Mouse (Mus musculus) testis, postnatal 10 days (tissue): ENCODE results near the gene Ncf4.
"Not testable (repeated sequence)": the region's sequence is repeated elsewhere in the genome, so short reads cannot be mapped to it uniquely, and the experiment has no call there.

Experiments
- DNase-seq: peaks from one replicate; pipeline ENCODE4 v3.0.0; 2021; ENCODE audit warnings: low spot score

The Ncf4 gene

DNA sequence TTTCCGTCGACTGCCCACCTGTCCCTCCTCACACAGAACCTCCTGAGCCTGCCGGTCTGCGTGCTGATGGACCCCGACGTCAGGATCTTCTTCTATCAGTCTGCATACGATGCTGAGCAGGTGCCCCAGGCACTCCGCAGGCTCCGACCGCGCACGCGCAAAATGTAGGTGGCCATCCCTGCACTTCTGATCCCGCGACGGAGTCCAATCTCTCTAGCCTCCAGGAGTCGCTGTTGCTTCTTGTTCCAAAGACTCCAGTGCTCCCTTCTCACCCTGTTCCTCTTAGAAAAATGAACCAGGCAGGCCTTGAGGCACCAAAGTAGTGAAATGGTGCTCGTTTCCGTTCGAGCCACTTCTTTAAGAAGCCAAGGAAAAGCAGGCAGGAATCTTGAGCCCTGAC lies 10.2 kb downstream of the Ncf4 start:
- DNase-seq = peak; percentile 81

DNA sequence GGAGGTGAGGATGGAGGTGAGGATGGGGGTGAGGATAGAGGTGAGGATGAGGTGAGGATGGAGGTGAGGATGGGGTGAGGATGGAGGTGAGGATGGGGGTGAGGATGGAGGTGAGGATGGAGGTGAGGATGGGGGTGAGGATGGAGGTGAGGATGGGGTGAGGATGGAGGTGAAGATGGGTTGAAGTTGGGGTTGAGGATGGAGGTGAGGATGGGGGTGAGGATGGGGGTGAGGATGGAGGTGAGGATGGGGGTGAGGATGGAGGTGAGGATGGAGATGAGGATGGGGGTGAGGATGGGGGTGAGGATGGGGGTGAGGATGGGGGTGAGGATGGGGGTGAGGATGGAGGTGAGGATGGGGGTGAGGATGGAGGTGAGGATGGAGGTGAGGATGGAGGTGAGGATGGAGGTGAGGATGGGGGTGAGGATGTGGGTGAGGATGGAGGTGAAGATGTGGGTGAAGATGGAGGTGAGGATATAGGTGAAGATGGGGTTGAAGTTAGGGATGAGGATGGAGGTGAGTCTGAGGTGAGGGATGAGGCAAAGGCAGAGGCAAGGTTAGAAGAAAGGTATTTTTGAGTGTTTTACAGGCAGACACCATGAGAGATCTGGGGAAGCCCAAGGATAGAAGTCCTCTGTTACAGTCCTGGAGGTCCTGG lies 12.1 kb downstream of the Ncf4 start:
- DNase-seq = not testable (repeated sequence)

DNA sequence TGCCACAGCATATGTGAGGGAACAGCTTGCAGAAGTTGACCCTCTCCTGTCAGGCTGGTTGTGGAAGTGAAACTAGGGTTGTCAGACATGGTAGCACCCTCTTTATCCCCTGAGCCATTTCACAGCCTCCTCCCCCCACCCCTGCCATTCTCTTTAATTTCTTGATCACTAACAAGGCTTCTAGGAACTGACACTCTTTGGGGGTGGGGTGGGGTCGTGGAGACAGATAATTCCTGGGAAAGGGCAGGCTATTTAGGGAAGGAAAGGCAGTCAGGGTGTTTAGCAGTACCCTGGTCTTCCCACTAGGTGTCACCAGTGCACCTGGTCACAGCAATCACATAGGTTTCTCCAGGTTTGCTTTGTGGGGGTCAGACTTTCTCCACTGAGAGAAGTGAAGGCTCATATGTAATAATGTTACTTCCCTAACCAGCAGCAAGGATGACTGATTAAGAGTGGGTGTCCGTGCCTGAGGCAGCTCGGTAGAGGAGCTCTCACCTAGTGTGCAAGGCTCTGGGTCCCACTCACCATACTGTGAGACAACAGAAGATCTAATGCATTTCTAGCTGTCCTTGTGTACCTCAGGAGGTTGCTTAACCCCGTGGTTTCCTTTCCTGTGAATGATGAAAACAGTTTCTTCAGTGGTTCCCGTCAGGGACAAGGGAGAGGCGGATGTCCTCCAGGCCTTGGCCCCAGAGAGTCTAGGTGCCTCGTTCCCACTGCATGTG lies 12.9 kb downstream of the Ncf4 start:
- DNase-seq = peak; percentile 82

DNA sequence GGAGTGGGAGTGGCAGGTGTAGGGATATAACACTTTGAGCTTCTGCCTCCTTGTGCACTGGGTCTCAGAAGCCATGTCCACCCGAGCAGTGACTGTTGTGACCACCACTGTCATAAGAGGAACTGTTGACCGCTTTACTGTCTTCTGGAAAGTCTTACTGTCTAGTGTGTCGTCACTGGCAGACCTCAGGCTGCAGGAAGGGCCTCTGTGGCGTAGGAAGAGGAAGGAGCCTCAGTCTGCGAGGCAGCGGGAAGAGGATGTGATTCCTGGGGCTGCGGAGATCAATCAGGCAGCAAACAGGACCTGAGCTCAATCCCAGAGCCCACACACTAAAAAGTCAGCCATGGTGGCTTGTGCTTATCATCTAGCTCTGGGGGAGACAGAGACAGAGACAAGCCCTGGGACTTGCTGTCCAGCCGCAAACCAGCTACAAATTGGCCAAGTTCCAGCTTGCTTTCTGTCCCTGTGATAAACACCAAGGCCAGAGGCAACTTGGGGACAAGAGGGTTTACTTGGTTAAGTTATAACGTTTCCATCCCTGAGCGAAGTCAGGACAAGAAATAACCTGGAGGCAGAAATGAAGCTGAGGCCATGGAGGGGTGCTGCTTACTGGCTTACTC lies 13.8 kb downstream of the Ncf4 start:
- no peak for DNase-seq

DNA sequence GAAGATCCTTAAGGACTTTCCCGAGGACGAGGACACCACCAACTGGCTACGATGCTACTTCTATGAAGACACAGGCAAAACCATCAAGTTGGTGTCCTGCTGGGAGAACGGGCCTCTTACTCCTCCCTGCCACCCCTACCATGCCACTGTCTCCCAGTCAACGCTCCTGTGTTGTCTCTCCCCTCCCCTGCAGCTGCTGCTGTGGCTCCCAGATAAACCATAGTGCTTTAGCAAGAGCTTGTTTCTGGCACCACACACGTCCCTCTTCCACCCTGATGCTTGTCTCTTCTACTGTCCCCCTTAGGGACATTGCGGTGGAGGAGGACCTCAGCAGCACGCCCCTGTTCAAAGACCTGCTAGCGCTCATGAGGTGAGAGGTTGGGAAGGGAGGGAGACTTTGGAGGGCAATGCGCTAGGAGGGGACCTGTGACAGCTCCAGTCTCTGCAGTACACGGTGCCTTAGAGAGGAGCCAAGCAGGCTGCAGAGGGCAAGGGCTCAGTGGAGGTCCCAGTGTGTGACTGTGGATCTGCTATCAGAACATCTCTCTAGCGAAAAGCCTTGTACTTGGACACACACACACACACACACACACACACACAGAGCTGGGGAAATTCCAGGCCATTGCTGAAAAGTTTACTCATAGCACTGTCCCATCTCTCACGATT lies 16.2 kb downstream of the Ncf4 start:
- DNase-seq = no peak

DNA sequence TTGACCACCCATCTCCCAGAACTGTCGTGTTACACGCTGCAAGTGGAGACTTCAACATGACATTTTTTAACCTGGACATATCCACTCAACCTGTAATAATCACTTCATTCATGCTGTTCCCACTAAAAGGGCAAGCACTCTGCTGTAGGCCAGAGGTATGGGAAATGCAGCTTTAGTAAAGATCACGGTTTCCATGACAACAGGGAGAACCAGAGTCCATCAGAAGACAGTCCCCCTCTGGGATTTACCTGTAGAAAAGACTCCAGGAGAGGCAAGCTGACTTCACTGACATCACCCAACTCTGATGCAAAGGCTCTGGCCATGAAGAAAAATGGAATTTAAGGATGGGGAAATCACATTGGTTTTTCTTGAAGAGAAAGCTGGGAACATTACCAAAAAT lies 18.7 kb downstream of the Ncf4 start:
- DNase-seq = no peak

DNA sequence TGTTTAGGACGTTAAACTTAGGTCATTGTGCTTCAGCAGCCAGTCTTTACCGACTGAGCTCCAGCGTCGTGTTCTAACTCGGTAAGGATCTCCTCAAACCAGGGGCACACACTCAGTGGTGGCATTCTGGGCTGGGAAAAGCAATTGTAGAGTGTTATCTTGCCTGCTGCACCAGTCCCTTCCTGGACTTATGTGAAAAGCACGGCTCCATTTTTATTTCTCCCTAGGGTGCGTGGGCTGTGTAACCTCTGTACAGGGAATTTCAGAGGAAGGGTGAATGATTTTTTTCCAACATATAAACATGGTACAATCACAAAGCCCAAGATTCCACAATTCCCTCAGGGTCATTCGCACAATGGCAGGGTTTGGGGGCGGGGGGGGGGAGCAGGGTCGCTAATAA lies 22.8 kb downstream of the Ncf4 start:
- DNase-seq = no peak

DNA sequence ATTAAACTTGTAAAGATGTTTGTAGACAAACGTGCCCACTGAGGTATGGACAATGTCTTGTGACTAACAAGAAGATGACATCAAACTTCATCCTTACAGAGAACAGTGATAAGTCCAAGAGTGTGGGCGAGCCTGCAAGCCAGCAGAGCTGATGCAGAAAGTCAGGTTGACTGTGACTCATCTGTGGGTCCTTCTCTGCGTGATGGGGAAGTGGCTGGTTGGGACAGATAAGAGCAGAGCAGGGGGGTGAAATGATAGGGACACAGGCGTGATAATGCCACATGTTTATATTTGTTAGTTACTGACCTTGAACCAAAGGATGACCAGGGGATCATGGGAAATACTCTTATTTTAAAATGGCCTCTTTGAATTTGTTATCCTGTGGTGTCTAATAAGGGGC lies 23.3 kb downstream of the Ncf4 start:
- DNase-seq = no peak

DNA sequence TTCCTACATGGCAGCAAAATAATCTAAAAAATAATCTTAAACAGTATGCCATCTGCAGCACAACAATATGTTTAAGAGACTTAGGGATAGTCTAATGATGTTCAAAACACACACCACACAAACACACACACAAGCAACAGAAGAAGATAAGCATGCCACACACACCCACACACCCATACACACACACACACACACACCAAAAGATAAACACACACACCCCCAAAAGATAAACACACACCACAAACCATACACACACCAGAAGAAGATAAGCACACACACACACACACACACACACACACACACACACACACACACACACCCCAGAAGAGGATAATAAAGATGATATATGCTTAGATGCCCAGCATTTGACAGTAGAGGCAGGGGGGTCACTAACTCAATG lies 26.6 kb downstream of the Ncf4 start:
- DNase-seq = no peak

DNA sequence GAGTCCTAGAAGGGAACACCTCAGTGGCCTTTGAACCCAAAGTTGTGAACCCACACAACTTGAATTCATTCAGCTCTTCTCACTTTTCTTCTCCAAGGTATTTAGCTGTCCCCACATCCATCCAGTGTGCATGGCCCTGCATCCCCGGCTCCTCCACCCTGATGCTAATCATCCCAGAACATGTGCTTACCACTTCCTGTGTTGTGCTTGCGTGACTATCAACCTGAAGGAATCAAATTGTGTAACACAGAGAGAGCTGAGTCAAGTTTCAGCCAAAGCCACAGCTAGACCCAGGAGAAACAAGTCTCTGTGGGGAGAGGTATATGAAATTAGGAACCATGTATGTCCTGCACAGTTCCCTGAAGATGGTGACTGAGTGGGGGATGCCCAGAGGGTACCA lies 33.7 kb downstream of the Ncf4 start:
- DNase-seq = no peak

DNA sequence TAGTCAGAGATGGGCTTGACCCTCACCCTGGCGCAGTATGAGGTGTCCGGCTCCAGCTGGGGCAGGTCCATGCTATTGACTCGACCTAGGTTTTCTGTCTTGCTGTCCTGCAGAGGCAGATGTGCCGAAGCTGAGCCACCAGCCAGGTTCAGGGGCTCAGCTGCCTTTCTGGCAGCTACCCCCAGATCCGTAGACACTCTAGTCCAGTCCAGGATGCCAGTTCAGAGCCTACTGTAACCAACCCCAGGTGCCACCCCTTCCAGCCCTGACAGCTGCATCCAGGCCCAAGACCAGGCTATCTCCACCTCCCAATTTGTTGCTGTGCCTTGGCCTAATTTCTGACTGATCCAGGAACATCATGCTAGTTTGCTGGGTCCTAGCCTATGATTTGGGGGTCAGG lies 43.3 kb downstream of the Ncf4 start:
- no peak for DNase-seq

DNA sequence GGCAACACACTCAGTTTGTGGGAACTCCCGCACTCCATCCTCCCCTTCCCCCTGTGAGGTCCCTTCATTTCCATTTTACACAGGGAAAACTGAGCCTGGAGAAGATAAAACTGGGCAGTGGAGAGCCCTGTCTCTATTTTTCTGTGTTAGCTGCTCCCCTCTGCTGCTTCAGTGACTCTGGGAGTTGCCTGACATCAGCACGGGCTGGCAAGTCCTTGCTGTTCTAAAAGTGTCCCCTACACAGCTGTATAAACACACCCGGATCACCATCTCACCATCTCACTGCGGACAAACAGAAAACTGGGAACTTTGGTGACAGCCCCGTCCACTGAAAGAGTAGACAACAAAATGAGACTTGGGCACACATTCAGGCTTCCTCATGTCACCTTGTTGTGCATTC lies 45.2 kb downstream of the Ncf4 start:
- not testable (repeated sequence) for DNase-seq

DNA sequence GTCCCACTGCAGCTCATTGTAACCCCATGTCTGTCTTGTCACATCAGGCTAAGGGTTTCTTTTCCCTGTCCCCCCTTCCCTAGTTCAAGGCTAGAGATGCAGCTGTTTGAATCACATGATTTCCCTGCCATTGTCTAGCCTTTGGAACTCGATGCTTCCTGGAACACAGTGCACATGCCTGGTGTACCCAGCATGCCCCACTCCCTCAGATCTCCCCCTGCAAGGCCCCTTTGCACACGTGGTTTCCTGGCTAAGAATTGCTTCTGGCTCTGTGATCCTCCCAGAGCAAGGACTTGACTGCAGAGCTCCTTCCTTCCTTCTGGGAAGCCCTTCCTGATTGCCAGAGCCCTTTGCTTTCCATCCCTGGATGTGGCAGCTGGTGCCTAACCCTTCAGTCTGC lies 48.6 kb downstream of the Ncf4 start:
- DNase-seq = not testable (repeated sequence)

DNA sequence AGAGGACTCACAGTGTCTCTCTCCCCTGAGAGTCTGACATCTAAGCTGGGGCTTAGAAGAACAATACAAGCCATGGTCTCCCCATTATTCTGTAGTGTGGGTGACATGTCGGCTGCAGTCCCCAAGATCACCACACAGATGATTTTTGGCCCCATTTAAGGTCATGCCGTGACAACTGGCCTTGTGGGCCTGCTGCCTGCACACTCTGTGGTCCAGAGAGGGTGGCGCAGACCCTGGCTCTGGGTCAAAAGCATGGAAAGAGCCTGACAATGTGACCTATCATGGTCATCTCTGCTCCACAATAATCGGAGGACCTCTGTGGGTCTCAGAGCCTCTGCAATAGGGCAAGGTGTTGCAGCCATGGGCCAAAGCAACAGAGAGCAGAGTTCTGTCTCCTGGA lies 49.1 kb downstream of the Ncf4 start:
- DNase-seq = no peak

DNA sequence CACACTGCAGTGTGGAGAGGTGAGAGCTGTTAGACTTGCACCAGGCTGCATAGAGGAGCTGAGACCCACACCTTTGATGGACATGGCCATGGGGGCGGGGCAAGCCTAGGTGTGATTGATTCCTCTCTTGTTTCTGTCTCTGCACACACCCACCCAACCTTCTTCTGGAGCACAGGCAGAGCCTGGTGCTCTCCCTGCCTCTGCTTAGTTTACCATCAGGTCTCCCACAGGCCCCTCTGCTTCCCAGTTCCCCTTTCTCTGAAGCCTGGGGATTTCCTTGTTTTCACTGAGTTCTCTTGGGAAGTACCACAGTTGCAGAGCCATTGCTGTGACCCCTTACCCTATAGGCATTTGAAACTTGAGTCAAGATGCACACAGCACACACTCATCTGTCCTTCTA lies 54.0 kb downstream of the Ncf4 start:
- DNase-seq = no peak

DNA sequence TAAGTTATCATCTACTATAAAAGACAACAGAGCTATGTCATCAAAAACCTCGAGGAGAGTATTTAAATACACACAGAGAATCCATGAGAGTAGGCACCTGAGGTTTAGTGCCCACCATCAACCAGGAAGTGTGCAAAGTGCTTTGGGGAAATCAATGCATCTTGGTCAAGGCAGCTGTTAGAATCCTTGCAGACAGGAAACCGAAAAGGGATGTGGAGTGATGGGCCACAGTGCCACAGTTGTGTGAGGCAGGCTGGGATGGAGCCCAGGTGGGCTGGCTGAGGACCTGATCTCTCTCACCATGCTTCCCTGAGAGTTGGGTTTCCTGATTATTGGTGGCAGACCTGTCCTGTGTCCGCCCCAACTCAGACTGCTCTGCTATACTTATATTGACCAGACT lies 55.0 kb downstream of the Ncf4 start:
- no peak for DNase-seq

DNA sequence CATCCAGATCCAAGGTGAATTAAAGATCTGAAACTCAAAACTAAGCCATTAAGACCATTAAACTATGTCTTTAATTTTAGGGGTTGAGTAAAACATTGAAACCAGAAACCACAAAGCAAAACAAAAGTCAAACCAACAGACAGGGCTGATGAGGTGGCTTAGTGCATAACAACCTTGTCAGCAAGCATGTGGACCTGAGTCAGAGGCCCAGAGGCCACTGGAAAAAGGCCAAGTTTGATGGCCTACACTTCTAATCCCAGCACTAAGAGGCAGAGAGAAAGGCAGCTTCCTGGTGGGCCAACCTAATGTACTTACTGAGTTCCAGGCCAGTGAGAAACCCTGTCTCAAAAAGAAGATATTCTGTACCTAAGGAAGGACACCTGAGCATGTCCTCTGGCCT lies 56.2 kb downstream of the Ncf4 start:
- no peak for DNase-seq

DNA sequence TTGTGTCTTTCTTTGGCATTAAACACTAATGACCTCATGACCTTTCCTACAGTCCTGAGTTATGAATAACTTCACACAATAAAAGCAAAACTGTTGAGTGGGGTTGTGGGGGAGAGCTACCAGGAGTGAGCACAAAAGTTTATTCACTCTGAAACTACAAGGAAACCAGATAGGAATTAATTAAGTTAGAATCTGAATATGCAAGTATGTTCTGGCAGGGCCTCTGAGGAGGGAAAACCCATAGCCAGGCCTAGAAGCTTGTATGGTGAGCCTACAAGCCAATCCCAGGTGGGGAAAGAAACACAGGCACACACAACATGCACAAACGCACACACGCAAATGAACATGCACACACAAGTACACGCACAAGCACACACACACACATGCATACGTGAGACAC lies 58.1 kb downstream of the Ncf4 start:
- no peak for DNase-seq

DNA sequence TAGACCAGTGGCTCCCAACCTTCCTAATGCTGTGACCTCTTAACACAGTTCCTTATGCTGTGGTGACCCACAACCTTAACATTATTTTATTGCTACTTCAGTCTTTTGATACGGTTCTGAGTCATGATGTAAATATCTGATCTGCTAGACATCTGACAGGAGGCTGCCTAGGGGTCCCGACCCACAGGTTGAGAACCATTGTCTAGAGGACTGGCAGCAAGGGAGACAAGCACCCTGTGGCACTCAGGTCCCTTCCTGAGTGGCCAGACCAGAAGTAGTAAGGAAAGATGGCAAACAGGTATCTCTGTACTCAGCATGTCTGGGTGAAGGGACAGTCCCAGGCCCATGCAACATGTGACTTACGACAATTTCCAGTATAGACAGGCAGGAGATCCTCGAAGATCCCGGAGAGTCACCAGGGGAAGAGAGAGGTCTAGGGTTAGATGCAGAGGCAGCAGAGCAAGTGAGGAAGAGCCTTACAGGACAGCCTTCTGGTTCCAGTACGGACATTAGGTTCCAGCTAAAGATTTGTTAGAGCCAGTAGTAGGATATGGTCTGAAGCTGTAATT lies 59.1 kb downstream of the Ncf4 start:
- no peak for DNase-seq

DNA sequence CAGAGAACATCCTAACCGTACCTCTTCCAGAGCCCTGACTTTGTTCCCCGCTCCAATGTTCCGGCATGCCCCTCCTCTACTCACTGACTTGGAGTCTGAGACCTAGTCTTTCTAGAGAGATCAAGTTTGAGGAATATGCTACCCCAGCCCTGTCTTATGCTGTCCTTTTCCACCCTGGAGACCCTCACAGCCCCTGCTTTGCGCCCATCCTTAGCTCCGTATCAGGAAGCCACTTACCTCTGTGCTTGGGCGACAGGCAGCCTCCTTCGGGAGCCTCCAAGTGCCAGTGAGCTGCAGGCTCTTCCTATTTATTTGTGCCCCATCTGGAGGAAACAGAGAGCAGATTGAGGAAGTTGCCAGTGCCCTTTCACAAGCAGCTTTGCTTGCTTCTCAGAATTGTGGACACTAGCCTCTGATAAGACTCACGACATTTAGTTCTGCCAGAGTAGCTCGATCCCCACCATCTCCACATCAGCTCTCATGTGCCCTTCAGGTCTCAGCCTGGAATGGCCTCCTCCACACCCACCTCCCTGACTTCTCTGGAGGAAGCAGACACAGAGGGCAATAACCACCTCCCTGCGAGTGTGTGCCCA lies 60.8 kb downstream of the Ncf4 start, which contains the start of gene Csf2rb2:
TSS of gene Csf2rb2 (minus strand) at position 381 of the 593 bp plus-strand sequence.
- no peak for DNase-seq

DNA sequence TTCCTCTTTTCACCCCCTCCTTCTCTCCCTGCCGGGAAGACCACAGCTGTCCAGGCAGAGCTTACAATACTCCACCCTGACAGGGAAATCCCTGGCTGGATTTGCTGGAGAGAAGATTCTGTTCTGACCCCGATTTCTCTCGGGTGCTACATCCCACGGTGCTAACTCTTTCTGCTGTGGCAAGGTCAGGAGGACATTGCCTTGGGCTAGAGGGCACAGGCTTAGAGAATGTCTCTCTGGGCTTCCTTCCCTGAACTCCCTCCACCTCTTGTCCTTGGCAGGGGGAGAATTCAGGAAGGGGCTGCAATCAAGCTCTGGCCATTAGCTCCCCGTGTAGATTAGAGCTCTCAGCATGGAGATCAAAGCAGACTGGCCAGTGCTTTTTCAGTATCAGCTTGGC lies 65.3 kb downstream of the Ncf4 start:
- no peak for DNase-seq

DNA sequence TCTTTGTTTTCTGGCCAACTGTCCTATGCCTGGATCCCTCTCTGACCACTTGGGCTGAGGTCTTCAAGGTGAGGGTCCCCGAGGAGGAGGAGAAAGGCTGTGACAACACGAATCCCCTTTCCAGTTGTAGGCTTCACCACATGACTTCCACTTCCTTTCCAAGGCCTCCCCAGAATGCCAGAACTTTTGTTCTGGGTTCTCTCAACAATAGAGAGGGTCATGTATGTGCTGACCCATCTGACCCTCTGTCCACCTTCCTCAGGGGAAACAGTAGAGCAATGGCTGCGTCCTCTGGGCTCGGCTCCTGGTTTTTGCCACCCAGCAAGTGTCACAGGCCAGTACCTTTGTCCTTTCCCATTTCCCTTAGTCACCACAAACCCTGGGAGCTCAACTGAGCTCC lies 66.4 kb downstream of the Ncf4 start:
- DNase-seq = no peak
